Mouse (Mus musculus): ENCODE measurements at regions not wholly inside any gene's neighbourhood (a gene's known extent, or its start where the extent isn't known, plus 50 kb on each side); places are given as distances from the start of the nearest gene placed in this dataset.

- no peak for DNase-seq (ENCODE audit: low read depth, low spot score)
Observed at GRCm38 (mm10) chr17:93665889-93666288, 467.1 kb downstream of the Adcyap1 start.

GRCm38 (mm10) chr17:93676366-93676962 lies 477.6 kb downstream of the Adcyap1 start:
- no peak for DNase-seq (ENCODE audit: low read depth, low spot score)

- DNase-seq (ENCODE audit: low read depth, low spot score): no peak
Observed at GRCm38 (mm10) chr17:93700685-93701084, 501.9 kb downstream of the Adcyap1 start.

- no peak for DNase-seq (ENCODE audit: low read depth, low spot score)
Observed at GRCm38 (mm10) chr17:93717623-93718022, 518.8 kb downstream of the Adcyap1 start.

- DNase-seq (ENCODE audit: low read depth, low spot score): no peak
Observed at GRCm38 (mm10) chr17:93741341-93741740, 542.5 kb downstream of the Adcyap1 start.

GRCm38 (mm10) chr17:93762349-93762748 lies 563.5 kb downstream of the Adcyap1 start:
- DNase-seq (ENCODE audit: low read depth, low spot score): peak; percentile 7

Measured in embryo, embryonic 11.5 days (tissue).